Mouse (Mus musculus) small intestine, adult 2 months (tissue): ENCODE measurements at regions not wholly inside any gene's neighbourhood (a gene's known extent, or its start where the extent isn't known, plus 50 kb on each side); places are given as distances from the start of the nearest gene placed in this dataset.

Source experiments
- CTCF ChIP-seq: fragments of 200-500 bp; IDR thresholded peaks from 2 replicates; pipeline ENCODE4 v1.5.1; 2012; ENCODE audit warnings: low read depth, mild to moderate bottlenecking, control low read depth, inconsistent platforms, low read length, moderate library complexity, mixed read lengths; ENCODE audit not compliant: insufficient replicate concordance, insufficient read length; ENCODE audit errors: extremely low read depth
- POLR2A ChIP-seq: fragments of 200-500 bp; IDR thresholded peaks from 2 replicates; pipeline ENCODE4 v1.6.1; 2012; ENCODE audit warnings: low read depth, mild to moderate bottlenecking, control low read depth, inconsistent platforms, low read length, moderate library complexity

DNA sequence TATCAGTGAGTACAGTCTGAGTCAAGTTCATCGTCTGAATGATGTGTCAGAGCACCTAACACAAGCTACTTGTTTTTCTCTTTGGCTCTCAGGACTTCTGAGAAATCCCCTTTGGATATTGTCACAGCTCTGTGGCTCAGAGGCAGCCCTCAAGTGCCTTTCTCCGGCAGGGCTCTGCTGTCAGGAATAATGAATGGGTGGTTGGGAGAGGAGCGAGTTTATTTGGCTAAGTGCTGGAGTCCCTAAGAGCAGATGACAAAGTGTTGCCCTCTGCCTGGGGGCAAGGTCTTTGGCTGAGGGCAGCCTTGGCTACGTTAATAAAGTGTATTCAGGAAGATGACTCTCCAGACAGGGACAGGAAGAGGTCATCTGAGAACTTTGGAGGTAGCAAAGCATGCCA is 110.5 kb upstream of the Sh3bp4 start:
- TF ChIP-seq CTCF (no peak), POLR2A (no peak)
